Mouse (Mus musculus) spleen, postnatal 4 days (tissue): ENCODE measurements at regions not wholly inside any gene's neighbourhood (a gene's known extent, or its start where the extent isn't known, plus 50 kb on each side); places are given as distances from the start of the nearest gene placed in this dataset.

ENCODE experiments used
- DNase-seq, 2 experiments: peaks; one replicate each; pipeline ENCODE4 v3.0.0; 2022; ENCODE audit warnings: low spot score in 2 of 2

- no peak for DNase-seq
Observed at GRCm38 (mm10) chr6:94911374-94911773, 205.7 kb upstream of the Kbtbd8 start.

DNA sequence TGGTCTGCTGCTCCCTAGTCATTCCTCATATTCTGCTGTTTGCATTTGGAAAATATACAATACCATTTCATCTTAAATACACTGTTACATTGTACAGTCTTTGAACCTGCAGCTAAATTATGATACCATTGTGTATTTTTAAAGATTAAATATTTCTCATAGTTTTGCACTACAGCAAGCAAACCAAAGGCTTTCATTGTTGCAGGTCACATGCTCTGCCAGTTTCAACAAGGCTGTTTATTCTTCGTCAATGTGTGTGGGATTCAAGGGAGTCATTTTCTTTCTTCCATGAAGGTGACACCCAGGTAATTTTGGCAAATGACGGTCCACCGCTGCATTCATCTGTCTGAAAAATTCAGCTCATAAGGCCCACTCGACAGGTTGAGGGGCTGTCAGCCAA is 200.9 kb upstream of the Lrig1 start:
- DNase-seq: no peak

DNA sequence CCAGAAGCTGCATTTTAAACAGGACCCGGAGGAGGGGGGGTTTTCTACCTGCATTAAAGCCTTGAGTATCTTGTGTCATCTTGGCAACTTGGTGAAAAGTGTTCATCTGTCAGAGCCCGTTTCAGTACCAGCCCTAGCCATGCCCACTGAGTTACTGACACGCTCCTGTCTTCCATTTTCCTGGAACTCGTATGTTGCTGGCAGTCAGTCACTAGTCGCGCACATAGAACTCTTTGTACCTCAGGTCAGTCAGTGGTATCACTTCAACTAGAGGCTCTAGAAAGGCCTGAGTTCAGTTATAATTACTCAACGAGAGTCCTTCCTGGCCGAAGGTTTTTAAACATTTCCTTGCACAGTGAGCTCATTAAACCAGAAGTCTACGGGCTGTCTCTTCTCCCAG is 198.9 kb upstream of the Lrig1 start:
- DNase-seq: no peak

GRCm38 (mm10) chr6:94890165-94890564 is 190.2 kb upstream of the Lrig1 start:
- DNase-seq: no peak

DNA sequence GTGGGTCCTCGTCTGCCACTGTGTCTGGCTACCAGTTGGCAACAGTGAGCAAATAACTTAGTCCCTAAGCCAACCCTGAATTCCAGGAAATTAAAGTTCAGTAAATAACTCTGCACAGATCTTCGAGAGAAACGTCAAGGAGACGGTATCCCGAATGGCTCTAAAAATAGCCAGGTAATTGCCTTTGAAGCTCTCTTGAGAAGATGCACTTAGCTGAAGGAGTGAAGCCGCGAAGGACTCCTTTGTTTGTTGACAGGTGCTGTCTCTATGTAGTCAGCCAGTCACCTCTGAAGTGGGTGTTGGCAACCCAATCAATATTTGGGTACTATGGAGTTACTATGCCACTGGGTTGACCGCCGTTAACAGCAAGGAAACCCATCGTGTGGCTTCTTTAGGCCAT is 189.3 kb upstream of the Lrig1 start:
- no peak for DNase-seq

DNA sequence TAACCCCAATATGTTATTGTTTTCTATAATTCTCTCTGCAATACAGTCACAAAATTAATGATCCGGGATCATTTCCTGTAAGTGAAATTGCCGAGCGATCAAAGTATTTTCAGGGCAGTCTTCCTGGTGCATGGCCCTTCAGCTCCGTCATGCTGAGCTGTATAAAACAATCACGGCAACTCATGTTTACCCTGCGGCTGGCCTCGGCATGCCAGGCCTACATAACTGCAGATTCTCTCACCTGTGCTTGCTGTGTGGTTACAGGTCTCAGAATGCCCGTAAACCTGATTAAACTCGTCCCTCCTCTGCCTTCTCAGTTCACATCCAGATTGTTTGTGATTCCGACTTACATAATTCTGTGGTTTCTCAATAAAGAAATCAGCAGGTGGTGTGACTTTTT is 181.2 kb upstream of the Lrig1 start:
- DNase-seq: no peak

GRCm38 (mm10) chr6:94875841-94876240 is 175.9 kb upstream of the Lrig1 start:
- DNase-seq: no peak

- no peak for DNase-seq
Observed at GRCm38 (mm10) chr6:94875065-94875464, 175.1 kb upstream of the Lrig1 start.

GRCm38 (mm10) chr6:94874415-94874814 is 174.5 kb upstream of the Lrig1 start:
- no peak for DNase-seq

GRCm38 (mm10) chr6:94867952-94868351 is 168.0 kb upstream of the Lrig1 start:
- no peak for DNase-seq

GRCm38 (mm10) chr6:94865498-94865897 is 165.5 kb upstream of the Lrig1 start:
- DNase-seq: peak in 1 of 2 experiments; percentile 17

GRCm38 (mm10) chr6:94858121-94858621 is 158.2 kb upstream of the Lrig1 start:
- DNase-seq: no peak

- DNase-seq: no peak
Observed at GRCm38 (mm10) chr6:94850121-94850520, 150.2 kb upstream of the Lrig1 start.

- DNase-seq: no peak
Observed at GRCm38 (mm10) chr6:94849533-94849932, 149.6 kb upstream of the Lrig1 start.

DNA sequence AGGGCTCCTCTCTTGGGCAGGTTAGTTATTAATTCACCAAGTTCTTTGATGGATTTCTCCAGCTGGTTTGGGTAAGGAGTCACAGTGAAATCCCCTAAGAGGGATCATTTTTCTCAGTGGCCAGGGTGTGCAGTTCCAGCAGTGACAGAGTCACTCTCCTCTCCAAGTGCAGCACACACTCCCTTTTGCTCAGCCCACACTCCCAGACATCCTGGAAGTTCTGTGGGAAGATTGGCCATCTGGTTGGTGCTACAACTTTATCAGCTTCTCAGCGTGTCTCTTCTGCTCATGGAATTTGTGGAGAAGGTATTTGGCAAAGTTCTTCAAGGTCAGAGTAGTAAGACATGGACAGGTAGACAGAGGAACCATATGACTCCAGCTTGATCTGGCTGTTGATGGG is 148.5 kb upstream of the Lrig1 start:
- DNase-seq: no peak

DNA sequence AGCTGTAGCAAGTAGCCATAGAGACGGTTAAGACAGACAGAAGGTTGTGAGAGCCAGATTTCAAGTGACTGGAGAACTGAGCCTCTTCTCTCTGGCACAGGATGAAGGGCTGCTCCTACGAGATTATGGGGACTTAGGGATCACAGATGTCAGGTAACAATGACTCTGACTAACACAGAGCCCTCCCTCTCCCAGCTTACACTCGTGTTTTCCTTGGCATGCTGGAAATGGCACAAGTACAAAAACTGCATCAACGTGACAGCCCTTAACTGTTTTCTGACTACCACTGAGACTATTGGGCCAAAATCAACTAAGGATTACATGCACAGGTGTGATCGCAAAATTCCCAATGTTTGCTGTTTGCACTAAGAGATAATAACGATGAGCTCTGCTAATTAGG is 145.9 kb upstream of the Lrig1 start:
- DNase-seq: no peak

GRCm38 (mm10) chr6:94842856-94843255 is 142.9 kb upstream of the Lrig1 start:
- DNase-seq: no peak

DNA sequence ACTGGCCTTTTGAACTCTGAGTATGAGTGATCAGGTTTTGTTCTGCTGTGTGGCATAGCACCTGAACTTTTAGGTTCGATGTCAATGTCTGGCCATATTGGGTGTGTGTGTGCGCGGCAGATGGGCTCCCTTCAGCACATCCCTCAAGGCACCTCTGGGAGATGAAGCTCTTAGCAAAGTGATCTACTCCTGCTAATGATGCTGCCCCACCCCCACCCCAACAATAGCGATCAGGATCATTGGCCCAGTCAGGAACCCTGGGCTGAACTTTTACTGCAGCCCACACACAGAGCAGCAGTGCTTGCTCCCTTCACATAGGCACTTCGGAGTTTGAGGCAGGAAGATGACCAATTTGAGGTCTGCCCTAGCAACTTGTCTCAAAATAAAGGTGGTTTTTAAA is 141.9 kb upstream of the Lrig1 start:
- no peak for DNase-seq

DNA sequence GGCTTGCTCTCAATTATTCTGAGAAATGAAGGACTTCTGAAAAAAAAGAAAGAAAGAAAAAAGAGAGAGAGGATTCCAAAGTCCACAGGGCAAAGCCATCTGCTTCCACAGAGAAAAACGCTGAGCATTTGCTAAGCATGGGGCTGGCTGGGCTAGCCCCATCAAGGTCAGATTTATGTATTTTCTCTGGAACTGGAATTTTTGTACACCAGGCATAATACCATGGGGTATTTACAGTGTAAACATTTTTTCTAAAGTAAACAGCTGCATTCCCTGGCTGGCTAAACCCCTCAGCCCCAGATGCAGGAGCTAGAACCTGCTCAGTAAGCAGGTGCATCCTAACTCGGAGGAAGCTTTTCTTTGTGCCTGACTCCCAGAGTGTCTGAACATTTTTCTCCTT is 135.8 kb upstream of the Lrig1 start:
- no peak for DNase-seq

DNA sequence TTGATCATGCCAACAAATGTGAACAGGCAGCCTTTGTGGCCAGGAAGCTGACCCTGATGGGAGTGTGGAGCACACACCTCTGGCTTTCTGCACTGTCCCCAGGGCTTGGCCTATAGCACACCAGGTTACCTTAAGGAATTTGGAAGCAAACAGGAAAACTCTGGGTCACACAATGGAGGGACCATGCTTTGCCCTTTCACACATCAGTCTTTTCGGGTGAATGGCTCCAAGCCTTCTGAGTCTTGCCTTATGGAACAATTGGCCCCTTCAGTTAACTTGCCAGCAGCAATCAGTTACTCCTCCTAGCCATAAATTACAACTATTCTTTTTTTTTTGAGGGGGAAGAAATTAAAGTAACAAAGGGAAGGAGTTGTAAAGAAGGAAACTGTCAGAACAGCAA is 134.6 kb upstream of the Lrig1 start:
- DNase-seq: no peak

DNA sequence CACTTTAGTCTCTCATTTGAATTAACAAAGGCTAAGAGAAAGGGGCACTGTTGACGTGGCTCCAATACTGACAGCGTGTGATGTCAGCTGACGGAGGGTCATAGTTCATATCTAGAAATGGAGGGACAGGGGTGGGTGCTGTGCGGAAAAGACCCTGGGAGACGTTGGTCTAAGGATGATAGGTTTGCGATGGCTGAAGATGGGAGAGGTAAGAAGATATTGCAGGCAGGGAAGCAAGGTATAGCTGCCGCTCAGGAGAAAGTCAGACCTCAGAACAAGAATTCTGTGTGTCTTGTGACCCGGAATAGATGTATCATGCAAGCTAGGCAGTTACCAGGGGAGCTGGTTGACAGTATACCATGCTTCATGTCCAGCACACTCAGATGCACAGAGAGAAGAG is 130.8 kb upstream of the Lrig1 start:
- no peak for DNase-seq

DNA sequence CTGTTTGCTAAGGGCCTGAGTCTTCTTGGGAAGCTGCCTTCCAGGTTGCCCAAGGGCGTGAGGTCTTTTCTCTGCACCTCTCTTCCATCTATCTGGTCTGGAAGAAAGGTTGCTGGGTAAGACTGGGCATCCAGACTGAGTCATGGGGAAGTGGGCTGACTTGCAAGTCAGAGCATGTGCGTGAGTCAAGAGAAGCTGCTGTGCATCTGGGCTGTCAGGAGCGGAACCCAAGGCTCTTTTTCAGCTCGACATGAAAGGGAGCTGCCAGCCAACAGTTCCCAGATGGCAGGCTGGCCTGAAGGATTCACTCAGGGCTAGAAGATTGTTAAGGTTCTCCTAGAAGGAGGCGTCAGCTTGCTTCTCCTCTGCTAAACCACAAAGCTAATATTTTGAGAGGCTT is 129.3 kb upstream of the Lrig1 start:
- DNase-seq: no peak

DNA sequence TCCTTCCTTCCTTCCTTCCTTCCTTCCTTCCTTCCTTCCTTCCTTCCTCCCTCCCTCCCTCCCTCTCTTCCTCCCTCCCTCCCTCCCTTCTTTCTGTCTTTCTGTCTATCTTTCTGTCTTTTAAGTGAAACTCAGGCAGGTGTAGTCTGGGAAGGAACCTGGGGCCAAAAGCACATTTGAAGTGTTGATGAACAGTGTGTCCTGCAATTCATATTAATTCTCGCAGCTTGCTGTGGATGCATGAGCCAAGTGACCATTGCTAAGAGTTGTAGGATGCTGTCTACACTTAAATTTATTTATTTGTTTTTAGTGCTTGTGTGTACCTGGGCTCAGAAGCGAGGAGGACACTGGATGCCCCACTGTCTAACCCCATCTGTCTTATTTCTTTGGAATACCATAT is 126.7 kb upstream of the Lrig1 start:
- DNase-seq: no peak

- no peak for DNase-seq
Observed at GRCm38 (mm10) chr6:94818220-94818619, 118.3 kb upstream of the Lrig1 start.

DNA sequence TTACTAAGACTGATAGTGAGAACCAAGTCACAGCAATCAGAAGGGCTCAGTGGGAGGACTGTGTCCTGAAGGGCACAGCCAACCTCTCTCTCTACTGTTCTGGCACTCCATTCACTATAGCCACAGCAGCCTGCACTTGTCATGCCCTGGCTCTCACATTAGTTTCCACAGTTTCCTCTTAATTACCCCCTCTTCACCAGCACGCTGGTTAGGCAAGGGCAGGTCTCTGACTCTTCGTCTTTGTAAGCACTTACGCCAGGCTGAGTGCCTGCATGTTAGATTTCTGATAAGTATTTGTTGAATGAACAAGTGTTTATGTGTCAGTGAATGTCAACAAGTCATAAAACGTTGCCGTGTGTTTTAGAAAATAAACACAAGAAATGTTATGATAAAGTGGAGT is 116.2 kb upstream of the Lrig1 start:
- no peak for DNase-seq
